Mouse (Mus musculus) liver, postnatal 0 days (tissue): ENCODE results near the gene Kcnd1. TPM values are rescaled to one million over a fixed set of nuclear protein-coding genes. Genes with fewer than 3 reads are reported as not detected.
A peak's percentile ranks its signal among the peaks of the same experiment; 100 is the strongest.

Source experiments
- ATAC-seq: fragments of 200-750 bp; cut with Nextera tagmentation; 2 replicates; pipeline ENCODE4 v1.8.0; 2017; ENCODE audit warnings: mild to moderate bottlenecking, moderate library complexity
- DNase-seq: peaks from one replicate; pipeline ENCODE4 v3.0.0-alpha.2; 2016
- H3K27ac ChIP-seq: fragments of 300-500 bp; sonication (generic); 2 replicates; pipeline ENCODE4 v1.5.1; 2014; ENCODE audit warnings: antibody characterized with exemption, moderate library complexity, mild to moderate bottlenecking, low read depth
- H3K27me3 ChIP-seq: fragments of 300-500 bp; sonication (generic); 2 replicates; pipeline ENCODE4 v1.6.1; 2014; ENCODE audit warnings: low read length, control low read depth, mixed read lengths; ENCODE audit not compliant: insufficient read depth
- H3K36me3 ChIP-seq: fragments of 300-500 bp; sonication (generic); replicated peaks from 2 replicates; pipeline ENCODE4 v1.6.1; 2014; ENCODE audit warnings: mild to moderate bottlenecking, control low read depth, low read length, moderate library complexity, mixed read lengths; ENCODE audit not compliant: insufficient read depth
- H3K4me1 ChIP-seq: fragments of 300-500 bp; sonication (generic); 2 replicates; pipeline ENCODE4 v1.6.1; 2014; ENCODE audit warnings: antibody characterized with exemption, mild to moderate bottlenecking, control low read depth; ENCODE audit not compliant: insufficient read depth
- H3K4me2 ChIP-seq: fragments of 300-500 bp; sonication (generic); 2 replicates; pipeline ENCODE4 v1.6.1; 2014; ENCODE audit warnings: low read depth, mild to moderate bottlenecking, low read length, moderate library complexity, mixed read lengths
- H3K4me3 ChIP-seq: fragments of 300-500 bp; sonication (generic); 2 replicates; pipeline ENCODE4 v1.5.1; 2014; ENCODE audit warnings: low read depth, low read length
- H3K9ac ChIP-seq: fragments of 300-500 bp; sonication (generic); replicated peaks from 2 replicates; pipeline ENCODE4 v1.6.1; 2014; ENCODE audit warnings: mild to moderate bottlenecking, moderate library complexity
- H3K9me3 ChIP-seq: fragments of 300-500 bp; sonication (generic); 2 replicates; pipeline ENCODE4 v1.6.1; 2016; ENCODE audit warnings: mild to moderate bottlenecking, control low read depth, low read length, mixed read lengths
- CTCF ChIP-seq: sonication (generic); IDR thresholded peaks from 2 replicates; pipeline ENCODE4 v1.5.1; 2016; ENCODE audit warnings: antibody characterized with exemption, low read depth
- EP300 ChIP-seq: IDR thresholded peaks from 2 replicates; pipeline ENCODE4 v1.6.1; 2016; ENCODE audit warnings: antibody characterized with exemption, low read depth, mild to moderate bottlenecking
- WGBS: fragments of 180-500 bp; shearing (Covaris S2); extraction: QIAGEN DNeasy Blood & Tissue Kit; methylation state at CpG from one replicate; pipeline ENCODE4 v1.1.7; 2014; ENCODE audit not compliant: insufficient replicate concordance; 5-methylcytosine and 5-hydroxymethylcytosine counted together
- polyA plus RNA-seq: library from polyadenylated mRNA; unstranded; fragments of >200 nt; fragmentation: Nextera tagmentation; extraction: Ambion mirVana; gene quantifications from 2 replicates; pipeline ENCODE4 v1.2.1, GENCODE M21; 2015

The Kcnd1 gene
- polyA plus RNA-seq, 1 experiment from 2014 or later: 0.15 TPM

- Histone ChIP-seq H3K27me3 (no peaks in the 10 kb centered on the region), H3K9ac (no peak overlapping the region), H3K4me2 (peak overlapping the region; percentile 13; the same call in 1 of the 2 replicates), H3K4me3 (no peak overlapping the region), H3K4me1 (peaks cover 3% of the 10 kb centered on the region; the same call in 1 of the 2 replicates), H3K27ac (peak overlapping the region; percentile 82), H3K9me3 (no peaks in the 10 kb centered on the region), H3K36me3 (no peaks in the 10 kb centered on the region)
- no peak for DNase-seq
- 23% methylated on average over 3 of the region's 3 CpGs for WGBS
- no peak for TF ChIP-seq EP300
- no peak for TF ChIP-seq CTCF
- peak; percentile 52 for ATAC-seq
Measured at GRCm38 (mm10) chrX:7779294-7779693, 42.8 kb upstream of the Kcnd1 start.

GRCm38 (mm10) chrX:7782603-7783092, 39.4 kb upstream of the Kcnd1 start:
- no peak for DNase-seq
- Histone ChIP-seq H3K27ac (no peak overlapping the region), H3K4me1 (no peaks in the 10 kb centered on the region), H3K4me2 (no peak overlapping the region), H3K9ac (no peak overlapping the region), H3K4me3 (no peak overlapping the region), H3K27me3 (no peaks in the 10 kb centered on the region), H3K9me3 (no peaks in the 10 kb centered on the region), H3K36me3 (no peaks in the 10 kb centered on the region)
- TF ChIP-seq CTCF (peak; percentile 46), EP300 (no peak)
- WGBS: 64% methylated on average over 4 of the region's 4 CpGs
- no peak; the same call in 1 of the 2 replicates for ATAC-seq

- DNase-seq (peak; percentile 80), ATAC-seq (peak; percentile 93)
- TF ChIP-seq EP300: peak; percentile 43; the same call in 1 of the 2 replicates
- no peak for TF ChIP-seq CTCF
- H3K27me3 ChIP-seq: no peaks in the 10 kb centered on the region
- WGBS: 14% methylated on average over 24 of the region's 24 CpGs
- peak within 1 kb of the TSS; percentile 74 for H3K4me3 ChIP-seq
- H3K27ac ChIP-seq: peak within 1 kb of the TSS; percentile 53
- no peaks in the 10 kb centered on the region for H3K9me3 ChIP-seq
- H3K4me1 ChIP-seq: peaks cover 5% of the 10 kb centered on the region; the same call in 1 of the 2 replicates
- peak within 1 kb of the TSS; percentile 75 for H3K4me2 ChIP-seq
- H3K9ac ChIP-seq: peak within 1 kb of the TSS; percentile 71
- no peaks in the 10 kb centered on the region; the same call in 1 of the 2 replicates for H3K36me3 ChIP-seq
Measured at GRCm38 (mm10) chrX:7789542-7790136, 32.5 kb upstream of the Kcnd1 start, which contains the start of gene Gripap1. Gene Gripap1 (plus strand): TSS chrX:7789765.

- DNase-seq (no peak), ATAC-seq (peak; percentile 37)
- H3K4me3 ChIP-seq: peak overlapping the region; percentile 74
- H3K9ac ChIP-seq: peak overlapping the region; percentile 71
- peak overlapping the region; percentile 75 for H3K4me2 ChIP-seq
- H3K36me3 ChIP-seq: no peaks in the 10 kb centered on the region; the same call in 1 of the 2 replicates
- 16% methylated on average over 5 of the region's 5 CpGs for WGBS
- TF ChIP-seq EP300 (no peak), CTCF (no peak)
- peak overlapping the region; percentile 53 for H3K27ac ChIP-seq
- H3K27me3 ChIP-seq: no peaks in the 10 kb centered on the region
- H3K9me3 ChIP-seq: no peaks in the 10 kb centered on the region
- H3K4me1 ChIP-seq: peaks cover 5% of the 10 kb centered on the region; the same call in 1 of the 2 replicates
Measured at GRCm38 (mm10) chrX:7790309-7790708, 31.8 kb upstream of the Kcnd1 start.

- no peak for TF ChIP-seq EP300
- TF ChIP-seq CTCF: peak; percentile 64
- H3K4me2 ChIP-seq: no peak overlapping the region
- no peaks in the 10 kb centered on the region for H3K9me3 ChIP-seq
- WGBS: 44% methylated on average over 3 of the region's 3 CpGs
- H3K36me3 ChIP-seq: no peaks in the 10 kb centered on the region; the same call in 1 of the 2 replicates
- no peak overlapping the region for H3K27ac ChIP-seq
- no peak overlapping the region for H3K4me3 ChIP-seq
- H3K9ac ChIP-seq: no peak overlapping the region
- DNase-seq: no peak
- no peaks in the 10 kb centered on the region for H3K27me3 ChIP-seq
- ATAC-seq: no peak
- peaks cover 5% of the 10 kb centered on the region; the same call in 1 of the 2 replicates for H3K4me1 ChIP-seq
Measured at GRCm38 (mm10) chrX:7793361-7793760, 28.7 kb upstream of the Kcnd1 start.

- Histone ChIP-seq H3K9ac (no peak overlapping the region), H3K27ac (no peak overlapping the region), H3K36me3 (peaks cover 7% of the 10 kb centered on the region), H3K4me2 (no peak overlapping the region), H3K4me1 (peaks cover 5% of the 10 kb centered on the region; the same call in 1 of the 2 replicates), H3K4me3 (no peak overlapping the region), H3K27me3 (no peaks in the 10 kb centered on the region), H3K9me3 (no peaks in the 10 kb centered on the region)
- peak; percentile 44 for DNase-seq
- no peak for ATAC-seq
- TF ChIP-seq EP300: no peak
- TF ChIP-seq CTCF: no peak
- 44% methylated on average over 7 of the region's 7 CpGs for WGBS
Measured at GRCm38 (mm10) chrX:7795016-7795415, 27.1 kb upstream of the Kcnd1 start.
